Mouse (Mus musculus): ENCODE results near the gene Pou2f3. TPM values are rescaled to one million over a fixed set of nuclear protein-coding genes. Genes with fewer than 3 reads are reported as not detected.

Gene Pou2f3
- polyA plus RNA-seq, 1 experiment, result not detected

DNA sequence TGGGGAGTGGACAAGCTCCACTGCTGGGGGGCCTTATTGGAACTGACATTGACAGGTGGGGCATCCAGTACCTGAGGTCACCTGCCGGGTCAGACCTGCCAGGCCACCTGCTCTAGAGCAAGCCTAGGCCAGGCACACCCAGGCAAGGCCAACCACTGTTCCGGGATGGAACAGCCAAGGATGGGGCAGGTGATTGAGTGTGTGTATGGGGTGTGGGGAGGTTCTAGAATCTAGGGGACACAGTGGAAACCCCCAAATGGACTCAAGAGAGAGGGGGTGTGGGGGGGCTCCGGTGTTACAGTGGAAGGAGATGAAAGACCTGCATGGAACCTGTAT lies 21.2 kb downstream of the Pou2f3 start:
- H3K27me3 ChIP-seq (replicated peaks), result peaks cover 58% of the 10 kb centered on the region
- no peaks in the 10 kb centered on the region for H3K4me1 ChIP-seq
- H3K36me3 ChIP-seq (replicated peaks; ENCODE audit: low read length), result no peaks in the 10 kb centered on the region
- no peaks in the 10 kb centered on the region for H3K9me3 ChIP-seq
- TF ChIP-seq GATA1 (IDR thresholded peaks at IDR 0.05; ENCODE audit: borderline replicate concordance, low read length), result no peak
- TF ChIP-seq FLI1 (IDR thresholded peaks at IDR 0.05; ENCODE audit: low read length), result no peak
- no peak overlapping the region for H3K4me3 ChIP-seq (replicated peaks)

DNA sequence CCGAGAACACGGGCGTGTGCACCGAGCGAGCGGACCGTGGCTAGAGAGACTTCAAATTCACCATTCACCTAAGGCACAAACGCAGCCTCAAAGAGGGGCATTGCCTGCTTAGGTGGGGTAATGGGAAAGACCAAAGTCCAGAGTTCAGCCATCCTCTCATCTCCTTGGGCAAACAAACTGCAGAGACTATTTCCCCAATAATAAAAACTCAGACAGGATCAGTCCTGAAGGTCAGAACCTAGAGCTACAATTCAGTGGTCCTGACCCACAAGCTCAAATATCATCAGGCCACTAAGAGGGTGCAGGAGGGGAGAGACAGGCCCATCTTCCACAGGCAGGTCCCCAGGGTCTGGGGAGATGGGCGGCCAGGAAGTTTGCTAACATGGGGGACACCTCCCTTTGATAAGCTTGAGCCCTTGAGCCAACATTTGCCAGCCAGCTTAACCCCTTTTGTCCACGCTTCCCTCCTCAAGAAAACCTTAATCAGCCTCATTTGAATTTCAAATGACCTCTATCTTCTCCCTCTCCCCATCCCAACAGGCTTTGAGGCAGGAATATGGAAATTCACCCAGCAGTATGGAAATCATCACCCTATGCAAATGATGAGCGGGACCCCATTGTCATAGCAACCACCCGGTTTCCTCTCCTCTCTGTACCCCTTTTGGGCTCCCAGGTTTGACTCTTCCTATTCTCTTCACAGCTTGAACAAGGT lies 21.7 kb downstream of the Pou2f3 start:
- peaks cover 53% of the 10 kb centered on the region for H3K27me3 ChIP-seq (replicated peaks)
- H3K4me3 ChIP-seq (replicated peaks), result no peak overlapping the region
- no peaks in the 10 kb centered on the region for H3K36me3 ChIP-seq (replicated peaks; ENCODE audit: low read length)
- no peaks in the 10 kb centered on the region for H3K4me1 ChIP-seq
- no peak for TF ChIP-seq FLI1 (IDR thresholded peaks at IDR 0.05; ENCODE audit: low read length)
- no peak for TF ChIP-seq GATA1 (IDR thresholded peaks at IDR 0.05; ENCODE audit: borderline replicate concordance, low read length)
- H3K9me3 ChIP-seq, result no peaks in the 10 kb centered on the region

GRCm38 (mm10) chr9:43179614-43180013 lies 30.6 kb downstream of the Pou2f3 start:
- H3K4me3 ChIP-seq (replicated peaks), result no peak overlapping the region
- no peaks in the 10 kb centered on the region for H3K4me1 ChIP-seq
- peaks cover 18% of the 10 kb centered on the region for H3K27me3 ChIP-seq (replicated peaks)
- H3K36me3 ChIP-seq (replicated peaks; ENCODE audit: low read length), result no peaks in the 10 kb centered on the region
- no peaks in the 10 kb centered on the region for H3K9me3 ChIP-seq
- TF ChIP-seq FLI1 (IDR thresholded peaks at IDR 0.05; ENCODE audit: low read length) (no peak), GATA1 (IDR thresholded peaks at IDR 0.05; ENCODE audit: borderline replicate concordance, low read length) (no peak)

DNA sequence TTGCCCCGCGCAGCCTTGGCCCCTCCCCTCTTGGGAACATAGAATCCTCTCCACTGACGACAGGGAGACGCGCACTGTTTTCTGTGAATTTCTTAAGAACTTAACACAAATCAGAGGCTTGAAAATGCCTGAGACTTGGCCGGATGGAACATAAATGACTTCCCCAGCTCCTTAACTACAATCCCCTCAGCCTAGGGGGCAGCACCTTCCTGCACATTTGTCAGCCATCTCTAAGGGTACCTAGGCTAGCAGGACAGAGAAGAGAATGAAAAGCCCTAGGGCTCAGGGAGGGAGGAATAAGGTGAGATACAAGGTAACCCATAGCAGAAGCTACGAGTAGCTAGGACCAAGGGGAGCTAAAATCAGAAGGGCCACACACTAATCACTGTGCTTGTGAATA lies 32.0 kb downstream of the Pou2f3 start:
- no peak for TF ChIP-seq FLI1 (IDR thresholded peaks at IDR 0.05; ENCODE audit: low read length)
- no peak for TF ChIP-seq GATA1 (IDR thresholded peaks at IDR 0.05; ENCODE audit: borderline replicate concordance, low read length)
- H3K9me3 ChIP-seq, result no peaks in the 10 kb centered on the region
- H3K36me3 ChIP-seq (replicated peaks; ENCODE audit: low read length), result no peaks in the 10 kb centered on the region
- no peaks in the 10 kb centered on the region for H3K4me1 ChIP-seq
- no peak overlapping the region for H3K4me3 ChIP-seq (replicated peaks)
- peaks cover 27% of the 10 kb centered on the region for H3K27me3 ChIP-seq (replicated peaks)

DNA sequence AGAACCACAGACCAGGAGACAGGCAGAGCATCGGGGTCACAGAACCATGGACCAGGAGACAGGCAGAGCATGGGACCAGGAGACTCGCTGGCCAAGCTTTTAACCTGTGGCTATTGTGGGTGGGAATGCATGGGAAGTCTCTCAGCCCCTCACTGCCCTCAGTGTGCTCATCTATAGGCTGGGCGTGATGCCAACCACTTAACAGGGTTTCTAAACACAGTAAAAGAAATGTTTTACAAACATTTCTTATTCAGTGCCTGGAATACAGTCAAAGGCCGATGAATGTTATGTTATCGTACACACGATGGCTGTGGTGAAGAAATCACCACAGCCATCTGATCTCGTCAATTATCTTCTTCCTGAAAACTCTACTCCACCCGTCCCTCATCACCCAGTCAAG lies 43.1 kb downstream of the Pou2f3 start:
- Histone ChIP-seq H3K27me3 (replicated peaks) (peaks cover 34% of the 10 kb centered on the region), H3K4me3 (replicated peaks) (no peak overlapping the region), H3K9me3 (no peaks in the 10 kb centered on the region), H3K4me1 (no peaks in the 10 kb centered on the region), H3K36me3 (replicated peaks; ENCODE audit: low read length) (no peaks in the 10 kb centered on the region)
- no peak for TF ChIP-seq FLI1 (IDR thresholded peaks at IDR 0.05; ENCODE audit: low read length)
- TF ChIP-seq GATA1 (IDR thresholded peaks at IDR 0.05; ENCODE audit: borderline replicate concordance, low read length), result no peak

- peaks cover 28% of the 10 kb centered on the region for H3K27me3 ChIP-seq (replicated peaks)
- H3K36me3 ChIP-seq (replicated peaks; ENCODE audit: low read length), result no peaks in the 10 kb centered on the region
- TF ChIP-seq FLI1 (IDR thresholded peaks at IDR 0.05; ENCODE audit: low read length) (no peak), GATA1 (IDR thresholded peaks at IDR 0.05; ENCODE audit: borderline replicate concordance, low read length) (no peak)
- no peak overlapping the region for H3K4me3 ChIP-seq (replicated peaks)
- no peaks in the 10 kb centered on the region for H3K4me1 ChIP-seq
- no peaks in the 10 kb centered on the region for H3K9me3 ChIP-seq
Observed at GRCm38 (mm10) chr9:43166346-43166745, 43.8 kb downstream of the Pou2f3 start.

GRCm38 (mm10) chr9:43155960-43156359 lies 54.2 kb downstream of the Pou2f3 start:
- no peak overlapping the region for H3K4me3 ChIP-seq (replicated peaks)
- H3K36me3 ChIP-seq (replicated peaks; ENCODE audit: low read length), result no peaks in the 10 kb centered on the region
- no peaks in the 10 kb centered on the region for H3K4me1 ChIP-seq
- peaks cover 48% of the 10 kb centered on the region for H3K27me3 ChIP-seq (replicated peaks)
- TF ChIP-seq GATA1 (IDR thresholded peaks at IDR 0.05; ENCODE audit: borderline replicate concordance, low read length) (no peak), FLI1 (IDR thresholded peaks at IDR 0.05; ENCODE audit: low read length) (no peak)
- no peaks in the 10 kb centered on the region for H3K9me3 ChIP-seq

- no peak overlapping the region for H3K4me3 ChIP-seq (replicated peaks)
- no peaks in the 10 kb centered on the region for H3K9me3 ChIP-seq
- no peaks in the 10 kb centered on the region for H3K4me1 ChIP-seq
- TF ChIP-seq GATA1 (IDR thresholded peaks at IDR 0.05; ENCODE audit: borderline replicate concordance, low read length) (no peak), FLI1 (IDR thresholded peaks at IDR 0.05; ENCODE audit: low read length) (no peak)
- H3K36me3 ChIP-seq (replicated peaks; ENCODE audit: low read length), result no peaks in the 10 kb centered on the region
- peaks cover 64% of the 10 kb centered on the region for H3K27me3 ChIP-seq (replicated peaks)
Observed at GRCm38 (mm10) chr9:43151779-43152178, 58.4 kb downstream of the Pou2f3 start.

- TF ChIP-seq GATA1 (IDR thresholded peaks at IDR 0.05; ENCODE audit: borderline replicate concordance, low read length) (no peak), FLI1 (IDR thresholded peaks at IDR 0.05; ENCODE audit: low read length) (no peak)
- H3K27me3 ChIP-seq (replicated peaks), result peaks cover 63% of the 10 kb centered on the region
- no peaks in the 10 kb centered on the region for H3K36me3 ChIP-seq (replicated peaks; ENCODE audit: low read length)
- no peak overlapping the region for H3K4me3 ChIP-seq (replicated peaks)
- H3K9me3 ChIP-seq, result no peaks in the 10 kb centered on the region
- H3K4me1 ChIP-seq, result no peaks in the 10 kb centered on the region
Observed at GRCm38 (mm10) chr9:43150957-43151356, 59.2 kb downstream of the Pou2f3 start.

DNA sequence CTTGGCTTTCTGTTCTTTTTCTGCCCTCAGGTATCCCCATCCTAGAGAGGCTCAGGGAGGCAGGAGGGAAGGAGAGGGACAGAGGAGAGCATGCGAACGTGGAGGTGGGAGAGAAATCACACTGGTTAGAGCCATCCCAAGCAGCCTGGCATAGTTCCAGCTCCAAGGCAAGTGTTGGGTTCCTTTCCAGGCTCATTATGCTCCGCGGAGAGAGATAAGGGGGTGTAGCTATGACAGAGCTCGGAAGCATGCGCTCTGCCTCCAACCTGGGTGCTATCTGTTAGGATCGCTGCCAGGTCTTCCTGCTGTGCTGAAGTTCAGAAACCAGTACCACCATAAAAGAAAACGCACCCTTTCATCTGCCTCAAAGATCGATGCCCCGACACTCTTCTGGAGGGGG lies 60.1 kb downstream of the Pou2f3 start:
- H3K4me3 ChIP-seq (replicated peaks), result no peak overlapping the region
- TF ChIP-seq FLI1 (IDR thresholded peaks at IDR 0.05; ENCODE audit: low read length), result no peak
- TF ChIP-seq GATA1 (IDR thresholded peaks at IDR 0.05; ENCODE audit: borderline replicate concordance, low read length), result no peak
- H3K9me3 ChIP-seq, result no peaks in the 10 kb centered on the region
- H3K36me3 ChIP-seq (replicated peaks; ENCODE audit: low read length), result no peaks in the 10 kb centered on the region
- H3K27me3 ChIP-seq (replicated peaks), result peaks cover 58% of the 10 kb centered on the region
- H3K4me1 ChIP-seq, result no peaks in the 10 kb centered on the region

Data from megakaryocyte, embryonic 14.5 days (primary cell).